Mouse (Mus musculus): ENCODE results near the gene Pank4. TPM values are rescaled to one million over a fixed set of nuclear protein-coding genes. Genes with fewer than 3 reads are reported as not detected.

The Pank4 gene
- polyA plus RNA-seq, 1 experiment from 2014 or later, result 56.5 TPM

GRCm38 (mm10) chr4:154986096-154986495 lies 22.2 kb downstream of the Pank4 start:
- WGBS, result 15% methylated on average over 17 of the region's 17 CpGs
- H3K27me3 ChIP-seq (ENCODE audit: low read depth, poor library complexity, severe bottlenecking), result peaks cover 26% of the 10 kb centered on the region

GRCm38 (mm10) chr4:154986750-154987149 lies 22.8 kb downstream of the Pank4 start:
- 81% methylated on average over 15 of the region's 15 CpGs for WGBS
- Histone ChIP-seq H3K36me3 (peaks cover 9% of the 10 kb centered on the region), H3K4me3 (no peak overlapping the region), H3K9me3 (replicated peaks) (no peaks in the 10 kb centered on the region), H3K27me3 (ENCODE audit: low read depth, poor library complexity, severe bottlenecking) (peaks cover 26% of the 10 kb centered on the region), H3K4me1 (peaks cover 41% of the 10 kb centered on the region), H3K27ac (peak overlapping the region; percentile 76)
- DNase-seq (ENCODE audit: low spot score), result no peak

More at GRCm38 (mm10) chr4:154986096-154986495, 22.2 kb downstream of the Pank4 start:
- H3K9me3 ChIP-seq (replicated peaks), result no peaks in the 10 kb centered on the region
- H3K36me3 ChIP-seq, result peaks cover 16% of the 10 kb centered on the region
- peak overlapping the region; percentile 33 for H3K4me3 ChIP-seq
- H3K27ac ChIP-seq, result peak overlapping the region; percentile 76
- H3K4me1 ChIP-seq, result peaks cover 46% of the 10 kb centered on the region
- peak; percentile 85 for DNase-seq (ENCODE audit: low spot score)

- DNase-seq (ENCODE audit: low spot score), result no peak
- no peak overlapping the region for H3K4me3 ChIP-seq
- H3K36me3 ChIP-seq, result no peaks in the 10 kb centered on the region
- H3K4me1 ChIP-seq, result peaks cover 25% of the 10 kb centered on the region
- no peaks in the 10 kb centered on the region for H3K9me3 ChIP-seq (replicated peaks)
- no peak overlapping the region for H3K27ac ChIP-seq
- 84% methylated on average over 4 of the region's 4 CpGs for WGBS
- H3K27me3 ChIP-seq (ENCODE audit: low read depth, poor library complexity, severe bottlenecking), result peaks cover 10% of the 10 kb centered on the region; the same call in 1 of the 2 replicates
Observed at GRCm38 (mm10) chr4:154994876-154995275, 31.0 kb downstream of the Pank4 start.

- Histone ChIP-seq H3K27ac (0 out of 2 replicates have a peak overlapping the region, but pooled peaks have one; percentile 3), H3K36me3 (no peaks in the 10 kb centered on the region)
- 52% methylated on average over 8 of the region's 8 CpGs for WGBS
Observed at GRCm38 (mm10) chr4:154996572-154997154, 32.7 kb downstream of the Pank4 start.

GRCm38 (mm10) chr4:154999379-154999778 lies 35.5 kb downstream of the Pank4 start:
- Histone ChIP-seq H3K27ac (no peak overlapping the region), H3K36me3 (no peaks in the 10 kb centered on the region), H3K9me3 (replicated peaks) (no peaks in the 10 kb centered on the region), H3K4me1 (peaks cover 23% of the 10 kb centered on the region), H3K4me3 (no peak overlapping the region), H3K27me3 (ENCODE audit: low read depth, poor library complexity, severe bottlenecking) (0 out of 2 replicates have a peak, but pooled peaks cover 3% of the 10 kb centered on the region)
- DNase-seq (ENCODE audit: low spot score), result no peak
- 91% methylated on average over 5 of the region's 5 CpGs for WGBS

More at GRCm38 (mm10) chr4:154996572-154997154, 32.7 kb downstream of the Pank4 start:
- Histone ChIP-seq H3K27me3 (ENCODE audit: low read depth, poor library complexity, severe bottlenecking) (peaks cover 10% of the 10 kb centered on the region; the same call in 1 of the 2 replicates), H3K4me3 (no peak overlapping the region), H3K9me3 (replicated peaks) (no peaks in the 10 kb centered on the region), H3K4me1 (peaks cover 30% of the 10 kb centered on the region)
- no peak for DNase-seq (ENCODE audit: low spot score)

GRCm38 (mm10) chr4:155005278-155005677 lies 41.4 kb downstream of the Pank4 start:
- 92% methylated on average over 3 of the region's 3 CpGs for WGBS
- H3K27ac ChIP-seq, result no peak overlapping the region

GRCm38 (mm10) chr4:155006296-155006695 lies 42.4 kb downstream of the Pank4 start:
- Histone ChIP-seq H3K4me3 (no peak overlapping the region), H3K4me1 (peaks cover 24% of the 10 kb centered on the region), H3K27ac (0 out of 2 replicates have a peak overlapping the region, but pooled peaks have one; percentile 2), H3K27me3 (ENCODE audit: low read depth, poor library complexity, severe bottlenecking) (no peaks in the 10 kb centered on the region), H3K9me3 (replicated peaks) (no peaks in the 10 kb centered on the region), H3K36me3 (no peaks in the 10 kb centered on the region)
- DNase-seq (ENCODE audit: low spot score), result no peak
- WGBS, result 61% methylated on average over 10 of the region's 10 CpGs

More at GRCm38 (mm10) chr4:155005278-155005677, 41.4 kb downstream of the Pank4 start:
- no peaks in the 10 kb centered on the region for H3K36me3 ChIP-seq
- H3K4me1 ChIP-seq, result peaks cover 22% of the 10 kb centered on the region
- H3K27me3 ChIP-seq (ENCODE audit: low read depth, poor library complexity, severe bottlenecking), result no peaks in the 10 kb centered on the region
- DNase-seq (ENCODE audit: low spot score), result no peak
- H3K4me3 ChIP-seq, result no peak overlapping the region
- no peaks in the 10 kb centered on the region for H3K9me3 ChIP-seq (replicated peaks)

GRCm38 (mm10) chr4:155007641-155008040 lies 43.7 kb downstream of the Pank4 start:
- Histone ChIP-seq H3K27me3 (ENCODE audit: low read depth, poor library complexity, severe bottlenecking) (no peaks in the 10 kb centered on the region), H3K4me1 (peaks cover 37% of the 10 kb centered on the region), H3K4me3 (no peak overlapping the region), H3K27ac (no peak overlapping the region), H3K36me3 (no peaks in the 10 kb centered on the region), H3K9me3 (replicated peaks) (no peaks in the 10 kb centered on the region)
- DNase-seq (ENCODE audit: low spot score), result no peak
- WGBS, result 84% methylated on average over 3 of the region's 3 CpGs

GRCm38 (mm10) chr4:155008075-155008474 lies 44.2 kb downstream of the Pank4 start:
- no peaks in the 10 kb centered on the region for H3K9me3 ChIP-seq (replicated peaks)
- peaks cover 42% of the 10 kb centered on the region for H3K4me1 ChIP-seq
- no peak for DNase-seq (ENCODE audit: low spot score)
- H3K4me3 ChIP-seq, result no peak overlapping the region
- H3K36me3 ChIP-seq, result no peaks in the 10 kb centered on the region
- H3K27ac ChIP-seq, result no peak overlapping the region
- H3K27me3 ChIP-seq (ENCODE audit: low read depth, poor library complexity, severe bottlenecking), result no peaks in the 10 kb centered on the region

- Histone ChIP-seq H3K36me3 (no peaks in the 10 kb centered on the region), H3K4me1 (peaks cover 43% of the 10 kb centered on the region), H3K27ac (no peak overlapping the region), H3K27me3 (ENCODE audit: low read depth, poor library complexity, severe bottlenecking) (no peaks in the 10 kb centered on the region), H3K4me3 (no peak overlapping the region), H3K9me3 (replicated peaks) (no peaks in the 10 kb centered on the region)
- DNase-seq (ENCODE audit: low spot score), result no peak
- WGBS, result 83% methylated on average over 3 of the region's 3 CpGs
Observed at GRCm38 (mm10) chr4:155009216-155009615, 45.3 kb downstream of the Pank4 start.

GRCm38 (mm10) chr4:155010870-155011269 lies 46.9 kb downstream of the Pank4 start:
- no peak overlapping the region for H3K4me3 ChIP-seq
- 93% methylated on average over 5 of the region's 5 CpGs for WGBS
- peaks cover 52% of the 10 kb centered on the region for H3K4me1 ChIP-seq
- no peak for DNase-seq (ENCODE audit: low spot score)
- no peaks in the 10 kb centered on the region for H3K9me3 ChIP-seq (replicated peaks)
- no peaks in the 10 kb centered on the region for H3K27me3 ChIP-seq (ENCODE audit: low read depth, poor library complexity, severe bottlenecking)
- H3K36me3 ChIP-seq, result no peaks in the 10 kb centered on the region
- 0 out of 2 replicates have a peak overlapping the region, but pooled peaks have one; percentile 20 for H3K27ac ChIP-seq

GRCm38 (mm10) chr4:155011312-155012025 lies 47.5 kb downstream of the Pank4 start:
- Histone ChIP-seq H3K9me3 (replicated peaks) (no peaks in the 10 kb centered on the region), H3K36me3 (no peaks in the 10 kb centered on the region), H3K27me3 (ENCODE audit: low read depth, poor library complexity, severe bottlenecking) (no peaks in the 10 kb centered on the region), H3K27ac (peak overlapping the region; percentile 26), H3K4me3 (no peak overlapping the region), H3K4me1 (peaks cover 48% of the 10 kb centered on the region)
- DNase-seq (ENCODE audit: low spot score), result no peak
- 77% methylated on average over 8 of the region's 8 CpGs for WGBS

GRCm38 (mm10) chr4:155012115-155012514 lies 48.2 kb downstream of the Pank4 start:
- Histone ChIP-seq H3K36me3 (no peaks in the 10 kb centered on the region), H3K4me3 (no peak overlapping the region), H3K27me3 (ENCODE audit: low read depth, poor library complexity, severe bottlenecking) (no peaks in the 10 kb centered on the region), H3K9me3 (replicated peaks) (no peaks in the 10 kb centered on the region), H3K4me1 (peaks cover 45% of the 10 kb centered on the region), H3K27ac (peak overlapping the region; percentile 26)
- 47% methylated on average over 2 of the region's 2 CpGs for WGBS
- no peak for DNase-seq (ENCODE audit: low spot score)

All from limb, embryonic 10.5 days (tissue).